Mouse (Mus musculus) T-helper 1 cell (primary cell): ENCODE measurements around the gene Mtx1.

Experiments
- in situ Hi-C: fragments of 300-600 bp; cut with MboI, MseI; formaldehyde crosslinking; loops from one replicate; pipeline ENCODE4 v1.15.1; 2025; ENCODE audit warnings: high pct_unique_total_duplicates

Mtx1 gene

DNA sequence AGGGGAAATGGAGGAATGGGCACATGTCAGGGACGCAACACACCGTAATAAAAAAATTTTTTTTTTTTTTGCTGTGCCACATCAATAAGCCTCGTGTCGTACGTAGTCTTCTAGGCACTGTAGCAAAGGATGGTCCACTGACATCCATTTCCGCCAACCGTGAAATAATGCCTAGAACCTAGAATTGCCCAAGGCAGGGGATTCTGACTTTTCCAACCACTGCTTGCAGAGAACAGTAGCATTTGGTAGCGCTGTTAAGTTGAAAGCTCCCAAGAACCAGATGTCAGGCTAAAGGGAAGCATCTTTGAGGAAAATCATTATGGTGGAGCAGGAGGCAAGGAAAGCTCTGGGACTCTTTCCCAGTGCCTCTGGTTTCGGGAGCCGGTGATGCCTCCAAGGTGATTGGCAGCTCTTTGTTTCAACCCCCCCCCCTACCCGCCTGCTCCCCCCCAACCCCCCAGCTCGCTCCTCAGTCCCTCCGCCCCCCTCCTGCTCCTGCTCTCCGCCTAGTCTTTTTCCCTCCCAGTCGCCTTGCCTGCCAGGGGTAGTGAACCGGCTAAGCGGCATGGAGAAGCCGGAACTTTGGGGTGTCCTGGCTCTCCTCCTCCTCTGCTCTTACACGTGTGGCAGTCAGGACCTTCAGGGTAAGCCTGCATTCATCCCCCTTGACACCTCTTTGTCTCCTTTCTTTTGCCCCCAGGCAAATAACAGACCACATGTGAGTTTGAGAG, 12.0 kb downstream of the Mtx1 start, which contains the start of gene Thbs3:
Thbs3 (plus strand) TSS at position 500 of the 731 bp plus-strand sequence.
- in situ Hi-C loops = no loop called here

DNA sequence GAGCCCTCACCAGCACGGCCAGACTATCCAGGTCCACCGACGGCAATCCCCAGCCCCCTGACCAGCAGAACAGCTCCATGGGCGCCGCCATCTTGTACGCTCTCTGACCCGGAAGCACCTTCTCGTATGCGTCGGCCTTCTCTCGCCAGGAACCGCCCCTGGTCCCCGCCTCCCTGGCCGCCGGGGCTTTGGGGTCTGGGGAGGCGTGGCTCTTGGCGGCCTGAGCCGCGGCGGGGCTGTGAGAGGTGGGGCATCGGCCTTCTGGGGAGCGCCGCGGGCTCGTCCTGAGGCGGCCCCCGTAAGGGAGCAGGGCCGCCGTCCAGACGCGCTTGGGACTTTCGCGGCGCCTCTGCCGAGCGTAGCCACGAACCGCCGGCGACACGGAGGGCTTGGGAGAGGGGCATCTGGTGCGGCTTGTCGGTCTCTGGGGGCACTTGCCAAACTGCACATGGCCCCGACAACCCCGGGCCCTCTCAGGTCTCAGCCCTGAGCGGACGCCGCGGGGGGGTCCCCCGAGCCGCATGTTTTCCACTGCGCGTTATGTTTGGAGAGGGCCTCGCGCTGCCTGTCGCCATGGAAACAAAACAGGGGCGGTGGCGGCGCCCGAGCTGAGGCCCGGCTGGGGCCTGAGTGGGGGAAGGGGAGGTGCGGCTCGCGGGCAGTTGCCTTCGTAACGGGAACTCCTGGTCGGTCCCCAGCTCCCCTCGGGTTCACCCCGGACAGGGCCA, 12.9 kb downstream of the Mtx1 start:
- in situ Hi-C loops = no loop called here

- in situ Hi-C loops = no loop called here
Measured at GRCm38 (mm10) chr3:89210731-89211130, 16.2 kb downstream of the Mtx1 start.

GRCm38 (mm10) chr3:89210162-89210561, 16.7 kb downstream of the Mtx1 start:
- in situ Hi-C loops = no loop called here

DNA sequence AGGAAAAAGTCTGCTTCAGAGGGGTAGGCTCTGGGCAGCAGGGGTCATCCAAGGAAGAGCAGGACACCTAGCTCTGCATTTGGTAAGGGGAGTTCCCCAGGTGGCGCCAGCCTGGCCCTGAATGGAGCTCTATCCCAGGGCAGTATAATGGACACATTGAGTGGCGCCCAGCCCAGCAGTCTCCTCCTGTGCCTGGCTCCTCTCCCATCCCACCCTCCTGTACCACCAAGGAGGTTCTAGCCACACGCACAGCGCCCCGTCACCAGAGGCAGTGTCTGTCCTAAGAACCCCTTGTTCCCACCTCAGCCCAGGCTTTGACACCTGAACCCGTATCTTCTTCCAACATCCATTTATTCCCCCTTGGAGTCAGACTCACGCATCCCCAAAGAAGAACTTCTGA, 17.2 kb downstream of the Mtx1 start:
- in situ Hi-C loops = no loop called here

- in situ Hi-C loops = no loop called here
Measured at GRCm38 (mm10) chr3:89208736-89209135, 18.2 kb downstream of the Mtx1 start.

GRCm38 (mm10) chr3:89208075-89208657, 18.7 kb downstream of the Mtx1 start:
- in situ Hi-C loops = no loop called here

DNA sequence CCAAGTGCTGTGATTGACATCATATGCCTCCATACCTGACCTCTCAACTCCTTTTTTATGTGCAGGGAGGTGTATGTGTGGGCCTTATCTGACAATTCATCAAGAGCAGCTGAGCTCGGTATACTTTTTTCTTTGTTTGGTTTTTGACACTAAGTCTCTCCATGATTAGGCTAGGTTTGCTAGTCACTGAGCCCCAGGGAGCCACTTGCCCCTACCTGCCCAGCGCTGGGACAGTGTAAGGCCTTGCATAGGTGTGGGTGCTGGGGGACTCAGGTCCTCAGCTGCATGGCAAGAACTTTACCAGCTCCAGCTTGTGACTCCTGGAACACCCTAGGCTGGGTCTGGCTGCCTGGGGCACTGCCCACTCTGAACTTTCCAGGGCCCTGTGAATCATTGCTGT, 20.2 kb downstream of the Mtx1 start:
- in situ Hi-C loops = no loop called here

DNA sequence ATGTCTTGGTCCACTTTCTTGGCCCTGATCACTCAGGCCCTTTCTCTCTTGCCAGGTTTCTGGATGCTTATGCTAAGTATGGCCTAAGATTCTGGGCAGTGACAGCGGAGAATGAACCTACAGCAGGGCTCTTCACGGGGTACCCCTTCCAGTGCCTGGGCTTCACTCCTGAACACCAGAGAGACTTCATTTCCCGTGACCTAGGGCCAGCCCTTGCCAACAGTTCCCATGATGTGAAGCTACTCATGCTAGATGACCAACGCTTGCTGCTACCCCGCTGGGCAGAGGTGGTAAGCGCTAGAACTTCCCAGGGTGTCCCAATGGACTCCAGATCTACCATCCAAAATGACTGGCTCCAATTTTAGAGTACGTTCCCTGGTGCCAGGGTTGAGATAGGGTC, 20.8 kb downstream of the Mtx1 start:
- in situ Hi-C loops = no loop called here

- in situ Hi-C loops = no loop called here
Measured at GRCm38 (mm10) chr3:89203142-89203514, 23.8 kb downstream of the Mtx1 start.

DNA sequence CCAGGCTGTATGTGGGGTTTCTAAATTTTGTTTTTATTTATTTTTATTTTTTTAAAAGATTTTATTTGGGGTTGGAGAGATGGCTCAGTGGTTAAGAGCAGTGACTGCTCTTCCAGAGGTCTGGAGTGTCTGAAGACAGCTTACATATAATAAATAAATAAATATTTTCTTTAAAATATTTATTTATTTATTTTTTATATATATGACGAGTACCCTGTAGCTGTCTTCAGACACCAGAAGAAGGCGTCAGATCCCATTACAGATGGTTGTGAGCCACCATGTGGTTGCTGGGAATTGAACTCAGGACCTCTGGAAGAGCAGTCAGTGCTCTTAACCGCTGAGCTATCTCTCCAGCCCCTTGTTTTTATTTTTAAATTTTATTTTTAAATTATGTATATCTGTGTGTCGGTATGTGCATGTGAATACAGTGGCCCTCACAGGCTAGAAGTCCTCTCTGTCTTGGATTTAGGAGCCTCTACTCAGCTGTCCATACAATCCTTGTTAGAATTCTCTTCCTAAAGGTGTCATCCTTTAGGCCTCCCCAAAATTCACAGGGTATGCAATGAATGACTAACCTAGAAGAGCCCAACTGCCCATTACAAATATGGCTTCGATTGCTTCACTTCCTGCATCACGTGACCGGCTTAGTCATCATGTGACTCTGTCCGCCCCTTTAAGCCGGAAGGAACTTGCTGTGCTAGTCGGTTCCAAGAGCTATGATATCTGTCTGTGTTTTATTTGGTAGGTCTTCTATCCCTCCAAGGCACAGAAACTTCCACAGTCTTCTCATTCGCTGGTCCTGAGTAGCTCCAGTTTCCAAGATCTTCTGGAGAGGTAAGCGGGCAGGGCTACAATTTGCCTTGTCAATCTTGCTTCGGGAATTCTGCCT, 24.4 kb downstream of the Mtx1 start, which contains the start of gene Gba:
Gba (plus strand) TSS at position 676 of the 889 bp plus-strand sequence.
- in situ Hi-C loops = no loop called here

- in situ Hi-C loops = no loop called here
Measured at GRCm38 (mm10) chr3:89199839-89200238, 27.0 kb downstream of the Mtx1 start.

GRCm38 (mm10) chr3:89195979-89196877, 30.7 kb downstream of the Mtx1 start:
- in situ Hi-C loops = no loop called here

- in situ Hi-C loops = no loop called here
Measured at GRCm38 (mm10) chr3:89193853-89194252, 33.0 kb downstream of the Mtx1 start.

- in situ Hi-C loops = no loop called here
Measured at GRCm38 (mm10) chr3:89193351-89193750, 33.5 kb downstream of the Mtx1 start.

- in situ Hi-C loops = no loop called here
Measured at GRCm38 (mm10) chr3:89190436-89190835, 36.5 kb downstream of the Mtx1 start.

GRCm38 (mm10) chr3:89188478-89188875, 38.4 kb downstream of the Mtx1 start:
- in situ Hi-C loops = no loop called here

DNA sequence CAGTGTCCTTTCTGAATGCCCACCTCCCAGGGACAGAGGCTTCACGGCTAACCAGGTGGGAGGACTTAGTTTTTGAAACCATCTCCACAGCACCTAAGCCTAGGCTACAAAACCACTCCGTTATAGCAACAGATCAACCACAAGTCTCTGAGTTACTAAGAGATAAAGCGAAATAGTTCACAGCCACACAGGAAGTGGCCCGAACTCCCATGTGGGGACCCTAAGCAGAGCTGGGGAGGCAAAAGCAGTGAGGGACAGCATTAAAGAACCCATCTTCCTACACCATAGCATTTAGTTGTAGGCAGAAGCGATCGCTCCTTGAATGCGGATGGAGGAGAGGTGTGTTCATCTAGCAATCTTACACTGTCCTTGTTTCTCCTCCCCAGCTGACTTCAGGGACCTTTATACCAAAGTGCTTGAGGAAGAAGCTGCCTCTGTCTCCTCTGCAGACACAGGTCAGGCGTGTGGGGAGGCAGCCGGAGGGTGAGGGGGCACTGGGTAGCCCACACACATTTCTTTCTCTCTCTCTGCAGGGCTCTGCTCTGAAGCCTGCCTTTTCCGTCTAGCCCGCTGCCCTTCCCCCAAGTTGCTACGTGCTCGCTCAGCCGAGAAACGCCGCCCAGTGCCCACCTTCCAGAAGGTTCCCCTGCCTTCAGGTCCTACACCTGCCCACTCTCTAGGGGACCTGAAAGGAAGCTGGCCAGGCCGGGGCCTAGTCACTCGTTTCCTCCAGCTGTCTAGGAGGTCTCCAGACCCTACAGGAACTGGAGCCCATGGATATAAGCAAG, 39.0 kb downstream of the Mtx1 start:
- in situ Hi-C loops = no loop called here

- in situ Hi-C loops = no loop called here
Measured at GRCm38 (mm10) chr3:89187197-89187596, 39.7 kb downstream of the Mtx1 start.

DNA sequence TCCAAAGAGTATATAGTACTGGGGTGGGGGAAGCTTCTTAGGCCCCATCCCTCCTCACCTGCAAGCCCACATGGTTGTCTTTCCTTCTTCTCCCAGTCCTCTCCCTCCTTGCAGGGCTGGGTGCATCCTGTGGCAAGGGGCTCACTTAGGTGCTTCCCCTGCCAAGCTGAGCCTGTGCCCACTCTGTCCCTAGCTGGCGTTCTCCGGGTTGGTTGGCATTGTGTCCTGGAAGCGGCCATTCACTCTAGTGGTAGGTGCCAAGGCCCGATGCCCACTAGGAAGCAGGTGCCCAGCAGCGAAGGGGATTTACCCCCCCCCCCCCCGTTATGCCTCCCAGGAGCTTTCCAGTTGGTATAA, 43.0 kb downstream of the Mtx1 start:
- in situ Hi-C loops = no loop called here
